Mouse (Mus musculus) kidney, postnatal 10 days (tissue): ENCODE measurements around the gene Rnf31.

Experiments
- DNase-seq: peaks from one replicate; pipeline ENCODE4 v3.0.0; 2021; ENCODE audit warnings: mixed read lengths

Gene Rnf31

DNA sequence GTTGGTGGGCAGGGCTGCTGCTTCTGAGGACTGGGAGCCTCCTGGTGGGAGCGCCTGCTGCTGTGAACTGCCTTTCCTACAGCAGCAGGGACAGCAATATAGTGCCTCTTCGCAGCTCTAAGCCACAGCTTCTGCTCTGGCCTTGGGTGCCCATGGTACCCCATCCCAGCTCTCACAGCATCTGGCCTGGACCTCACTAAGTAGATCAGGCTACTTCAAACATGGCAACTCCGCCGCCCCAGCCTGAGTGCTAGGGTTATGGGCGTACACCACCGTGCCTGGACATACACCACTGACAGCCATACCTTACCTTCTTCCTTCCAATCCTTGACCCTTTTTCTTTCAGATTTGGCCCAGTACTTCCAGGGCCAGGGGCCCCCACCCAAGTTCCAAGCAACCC lies 16.8 kb downstream of the Rnf31 start:
- no peak for DNase-seq

DNA sequence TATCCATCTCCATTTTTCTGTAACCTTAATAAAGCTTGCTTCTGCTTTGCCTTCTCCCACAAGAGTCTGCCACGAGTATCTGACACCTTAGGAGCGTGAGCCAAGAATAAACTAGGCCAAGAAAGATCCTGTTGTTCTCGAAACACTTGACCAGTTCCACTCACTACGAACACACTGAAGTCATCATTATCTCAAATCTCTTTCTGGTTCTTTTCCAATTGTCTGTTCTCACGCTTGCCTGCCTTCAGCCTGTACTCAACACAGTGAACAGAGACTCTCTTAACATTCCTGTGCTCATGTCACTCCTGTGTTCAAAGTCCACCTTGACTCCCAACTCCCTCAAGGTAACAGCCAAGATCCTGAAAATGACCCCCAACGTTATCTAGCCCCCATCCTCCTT lies 21.8 kb downstream of the Rnf31 start:
- DNase-seq = no peak

DNA sequence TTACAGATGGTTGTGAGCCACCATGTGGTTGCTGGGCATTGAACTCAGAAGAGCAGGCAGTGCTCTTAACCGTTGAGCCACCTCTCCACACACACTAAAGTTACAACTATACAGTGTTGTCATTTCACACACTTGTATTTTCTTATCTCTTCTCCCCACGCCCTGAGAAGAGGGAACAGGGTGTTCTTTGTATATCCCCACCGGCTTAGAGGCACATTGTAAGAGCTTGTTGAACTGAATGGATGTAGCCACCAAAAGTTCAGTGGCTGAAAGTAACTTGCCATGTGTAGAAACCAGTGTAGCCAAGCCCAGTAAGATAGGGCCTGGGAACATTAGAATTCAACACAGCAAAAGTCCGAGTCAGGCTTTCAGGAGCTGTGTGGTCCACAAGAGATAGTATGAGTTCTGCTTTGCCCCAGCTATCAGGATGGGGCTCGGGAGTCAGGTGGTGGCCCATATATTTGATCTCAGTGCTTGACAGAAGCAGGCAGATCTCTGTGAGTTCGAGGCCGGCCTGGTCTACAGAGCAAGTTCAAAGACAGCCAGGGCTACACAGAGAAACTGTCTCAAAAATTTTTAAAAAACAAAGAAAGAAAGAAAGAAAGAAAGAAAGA lies 23.2 kb downstream of the Rnf31 start:
- no peak for DNase-seq

DNA sequence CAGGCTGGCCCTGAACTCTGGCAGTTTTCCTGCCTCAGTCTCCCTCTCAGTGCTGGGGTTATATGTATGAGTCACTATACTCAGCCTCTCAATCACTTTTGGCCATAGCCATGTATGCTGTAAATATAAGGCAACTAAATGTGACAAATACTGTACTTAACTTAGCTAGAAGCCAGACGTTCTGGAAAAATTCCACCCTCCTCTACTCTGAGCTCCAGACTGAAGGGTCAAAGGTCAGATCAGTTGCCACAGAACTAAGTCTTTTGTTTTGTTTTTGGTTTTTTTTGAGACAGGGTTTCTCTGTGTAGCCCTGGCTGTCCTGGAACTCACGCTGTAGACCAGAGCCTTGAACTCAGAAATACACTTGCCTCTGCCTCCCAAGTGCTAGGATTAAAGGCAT lies 24.4 kb downstream of the Rnf31 start:
- DNase-seq = no peak

DNA sequence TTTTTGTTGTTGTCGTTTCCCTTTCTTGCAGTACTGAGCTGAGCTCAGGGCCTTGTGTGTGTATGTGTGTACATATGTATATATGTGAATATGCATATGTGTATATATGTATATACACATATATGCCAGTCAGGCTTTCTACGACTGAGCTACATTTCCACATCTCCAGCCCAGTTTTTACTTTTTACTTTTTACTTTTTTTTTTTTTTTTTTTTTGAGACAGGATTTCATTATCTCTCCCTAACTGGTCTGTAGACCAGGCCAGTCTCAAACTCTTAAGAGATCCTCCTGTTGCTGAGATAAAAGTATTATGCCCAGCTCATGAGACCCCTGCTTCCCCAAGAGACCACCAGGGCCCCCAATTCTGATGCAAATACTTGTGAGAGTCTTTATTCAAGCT lies 25.3 kb downstream of the Rnf31 start:
- DNase-seq = no peak

DNA sequence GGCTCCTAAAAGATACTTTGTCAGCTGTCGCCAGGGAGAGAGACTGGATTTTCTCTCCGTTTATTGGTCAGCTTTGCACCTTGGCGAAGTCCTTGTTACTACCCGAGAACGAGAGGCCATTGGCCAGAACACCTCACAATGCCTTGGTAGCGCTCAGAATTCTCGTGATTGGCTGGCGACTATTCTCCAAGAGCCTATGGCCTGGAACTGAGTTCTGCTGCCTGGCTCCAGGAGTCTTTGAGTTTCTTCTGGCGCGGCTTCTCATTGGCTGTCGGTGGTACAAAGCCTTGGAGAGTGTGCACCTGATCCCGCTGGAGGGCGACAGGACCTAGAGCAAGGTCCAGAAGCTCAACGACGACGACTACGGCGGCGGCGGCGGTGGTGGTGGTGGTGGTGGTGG lies 26.3 kb downstream of the Rnf31 start, which contains the start of gene Rec8:
Rec8 (plus strand) TSS at position 216 of the 400 bp plus-strand sequence.
- peak; percentile 42 for DNase-seq

DNA sequence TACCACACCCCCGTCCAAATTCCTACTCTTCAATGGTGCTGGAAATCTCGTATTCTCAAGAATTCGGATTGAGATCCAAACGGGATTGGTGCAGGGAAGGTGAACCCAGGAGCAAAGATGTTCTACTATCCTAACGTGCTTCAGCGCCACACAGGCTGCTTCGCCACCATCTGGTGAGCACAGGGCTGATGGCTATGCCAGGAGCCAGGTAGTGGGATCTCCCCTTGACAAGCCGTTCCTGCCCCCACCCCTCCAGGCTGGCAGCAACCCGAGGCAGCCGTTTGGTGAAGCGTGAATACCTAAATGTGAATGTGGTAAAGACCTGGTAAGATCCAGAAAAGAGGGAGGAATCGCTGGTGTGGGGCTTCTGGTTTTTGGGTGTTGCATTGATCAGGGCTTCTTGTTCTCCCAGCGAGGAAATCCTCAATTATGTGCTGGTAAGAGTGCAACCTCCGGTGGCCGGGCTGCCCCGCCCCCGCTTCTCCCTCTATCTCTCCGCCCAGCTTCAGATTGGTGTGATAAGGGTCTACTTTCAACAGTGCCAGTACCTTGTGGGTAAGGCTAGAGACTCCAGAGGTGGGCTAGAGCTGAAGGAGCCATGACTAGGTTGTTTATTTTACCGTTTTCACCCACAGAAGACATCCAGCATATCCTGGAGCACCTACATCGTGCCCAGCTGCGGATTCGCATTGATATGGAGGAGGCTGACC lies 27.1 kb downstream of the Rnf31 start:
- DNase-seq = no peak

DNA sequence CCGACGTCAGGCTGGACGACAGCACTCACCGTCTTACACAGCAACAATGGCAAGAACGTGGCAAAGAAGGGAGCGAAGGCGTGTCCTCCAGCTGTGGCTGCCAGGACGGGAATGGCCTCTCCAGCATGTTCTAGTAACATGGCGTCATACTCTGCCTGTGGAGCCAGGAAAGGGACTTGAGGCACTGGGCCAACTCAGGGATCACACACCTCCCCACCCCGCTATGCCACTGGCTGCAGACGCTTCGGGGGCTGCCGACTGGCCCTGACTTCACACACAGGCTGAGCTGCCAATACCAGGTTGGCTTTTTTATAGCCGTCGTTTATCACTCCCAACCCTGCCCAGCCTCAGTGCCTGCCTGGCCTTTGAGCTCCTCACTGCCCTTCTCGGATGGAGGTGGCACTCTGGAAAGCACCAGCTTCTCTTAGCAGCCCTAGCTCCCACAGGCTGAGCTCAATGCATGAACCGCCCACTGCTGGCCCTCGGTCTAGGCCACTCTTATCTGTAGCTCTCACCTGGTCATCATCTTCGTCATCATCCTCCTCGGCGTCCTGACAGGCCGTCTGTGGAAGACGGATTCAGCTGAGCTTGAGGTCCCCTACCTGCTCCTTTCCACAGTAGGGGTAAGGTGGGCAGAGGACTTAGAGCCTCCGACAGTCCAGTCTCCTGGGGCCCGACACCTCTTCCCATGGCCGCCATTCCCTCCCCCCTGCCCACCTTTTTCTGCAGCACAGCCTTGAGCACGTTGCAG lies 36.7 kb downstream of the Rnf31 start:
- no peak for DNase-seq

DNA sequence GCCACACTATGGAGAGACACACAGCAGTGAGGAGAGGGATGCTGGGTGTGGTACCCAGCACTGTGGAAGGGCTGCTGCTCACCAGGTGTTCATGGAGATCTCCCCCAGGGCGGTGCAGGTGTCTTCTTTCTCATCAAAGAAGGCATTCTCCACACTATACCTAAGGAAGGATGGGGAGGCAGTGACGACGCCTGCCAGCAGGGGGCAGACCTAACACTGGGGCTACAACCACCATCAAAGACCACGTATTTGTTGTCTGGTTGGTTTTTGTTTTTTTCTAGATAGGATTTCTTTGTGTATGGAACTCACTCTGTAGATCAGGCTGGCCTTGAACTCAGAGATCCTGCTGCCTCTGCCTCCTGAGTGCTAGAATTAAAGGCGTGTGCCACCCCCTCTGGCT lies 37.8 kb downstream of the Rnf31 start:
- peak; percentile 77 for DNase-seq

DNA sequence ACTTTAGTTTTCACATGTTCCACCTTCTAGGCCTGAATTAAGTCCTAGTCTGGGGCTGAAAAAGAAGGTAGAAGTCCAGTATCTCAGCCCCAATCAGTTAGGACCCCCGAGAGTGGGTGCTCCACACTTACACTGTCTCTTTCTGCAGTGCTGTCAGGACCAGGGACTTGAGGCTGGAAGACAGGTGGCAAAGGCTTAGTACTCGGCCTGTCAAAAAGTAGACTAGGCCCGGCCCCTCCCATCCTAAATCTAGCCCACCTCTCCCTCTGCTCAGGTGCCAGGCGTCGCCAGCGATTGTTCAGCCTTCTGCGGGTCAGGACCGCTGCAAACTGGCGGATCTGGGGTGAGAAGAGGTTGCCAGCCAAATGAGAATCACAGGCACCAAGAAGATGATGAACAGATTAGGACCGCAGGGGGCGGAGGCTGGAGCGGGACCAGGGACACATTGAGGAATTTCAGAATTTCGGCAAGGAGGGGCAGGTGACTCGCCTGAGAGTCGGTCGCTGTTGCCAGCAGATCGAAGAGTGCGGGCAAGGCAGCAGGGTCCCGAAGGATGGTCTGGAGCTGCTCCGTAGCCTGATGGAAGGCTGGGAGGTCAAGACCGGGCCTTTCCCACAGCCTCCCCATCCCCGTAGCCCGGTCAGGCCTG lies 43.5 kb downstream of the Rnf31 start:
- peak; percentile 48 for DNase-seq

DNA sequence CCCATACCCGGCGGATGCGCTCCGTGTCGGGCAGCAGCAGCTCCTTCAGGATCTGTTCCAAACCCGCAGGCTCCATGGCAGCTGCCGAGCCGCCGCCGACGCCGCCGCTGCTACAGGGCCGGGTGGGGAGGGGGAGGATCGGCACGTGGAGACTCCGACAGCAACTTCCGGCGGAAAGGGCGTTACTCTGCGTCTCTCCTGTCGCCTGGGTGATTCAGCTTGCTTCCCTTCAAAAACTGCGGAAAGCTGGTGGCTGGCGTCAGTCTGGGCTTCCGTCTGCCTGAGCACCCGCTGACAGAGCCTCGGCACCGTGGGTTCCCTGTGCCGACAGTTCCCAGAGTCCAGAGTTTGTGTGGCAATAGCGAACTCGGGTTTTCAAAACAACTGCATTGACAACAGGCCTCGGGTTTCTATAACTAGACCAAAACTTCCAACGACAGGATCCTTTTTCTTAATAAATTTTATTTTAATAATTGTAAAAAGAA lies 44.1 kb downstream of the Rnf31 start, which contains the start of gene Ipo4:
Ipo4 (minus strand) TSS at position 435 of the 485 bp plus-strand sequence.
- peak; percentile 94 for DNase-seq

DNA sequence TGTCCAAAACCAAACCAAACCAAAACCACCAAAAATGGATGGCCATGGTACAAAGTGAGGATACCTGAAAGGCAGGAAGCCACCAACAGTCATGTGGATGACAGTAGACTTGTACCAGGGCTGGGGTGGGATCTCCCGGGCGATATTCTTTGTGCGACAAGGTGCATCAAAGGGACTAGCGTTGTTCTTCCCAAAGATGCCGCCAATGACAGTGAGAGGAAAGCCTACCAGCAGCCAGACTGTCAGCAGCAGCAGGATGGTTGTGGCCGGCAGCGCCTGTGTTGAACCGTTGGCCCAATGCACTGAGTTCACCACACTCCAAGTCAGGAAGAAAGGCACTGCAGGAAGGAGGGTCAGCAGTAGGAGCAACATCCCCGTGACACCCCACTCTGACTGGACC lies 46.3 kb downstream of the Rnf31 start, which contains the start of gene Gm49378:
Gm49378 (minus strand) TSS at position 101 of the 400 bp plus-strand sequence.
- DNase-seq = no peak

DNA sequence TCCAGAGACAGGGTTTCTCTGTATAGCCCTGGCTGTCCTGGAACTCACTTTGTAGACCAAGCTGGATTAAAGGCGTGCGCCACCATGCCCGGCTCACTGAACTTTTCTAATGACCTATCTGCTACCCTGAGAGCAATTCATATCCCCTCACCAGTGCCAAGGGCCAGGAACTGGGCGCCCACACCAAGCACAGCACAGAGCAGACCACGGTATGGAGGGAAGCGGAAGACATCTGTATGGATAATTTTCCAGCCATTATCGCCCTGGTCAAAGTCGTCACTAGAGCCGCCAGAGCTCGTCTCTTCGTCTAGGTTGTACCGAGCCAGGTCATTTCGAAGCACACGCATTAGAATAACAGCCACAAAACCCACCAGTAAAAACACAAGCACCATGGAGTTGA lies 49.3 kb downstream of the Rnf31 start:
- DNase-seq = no peak

DNA sequence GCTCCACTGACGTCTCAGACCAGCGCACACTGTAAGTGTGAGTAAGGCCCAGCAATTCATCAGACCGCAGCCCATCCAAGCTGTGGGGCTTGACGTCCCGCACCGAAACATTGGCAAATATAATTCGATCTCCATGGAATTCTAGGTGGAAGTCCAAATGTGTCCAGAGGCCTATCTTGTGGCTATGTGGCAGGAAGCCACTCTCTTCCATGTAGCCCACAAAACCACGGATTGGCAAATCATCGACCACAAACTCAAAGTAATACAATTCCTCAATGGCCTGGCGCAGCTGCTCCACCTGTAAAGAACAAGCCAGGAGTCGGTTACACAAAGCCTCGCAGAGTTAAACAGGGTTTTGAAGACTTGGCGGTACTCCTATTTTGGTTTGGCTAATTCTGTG lies 49.8 kb downstream of the Rnf31 start:
- DNase-seq = no peak

DNA sequence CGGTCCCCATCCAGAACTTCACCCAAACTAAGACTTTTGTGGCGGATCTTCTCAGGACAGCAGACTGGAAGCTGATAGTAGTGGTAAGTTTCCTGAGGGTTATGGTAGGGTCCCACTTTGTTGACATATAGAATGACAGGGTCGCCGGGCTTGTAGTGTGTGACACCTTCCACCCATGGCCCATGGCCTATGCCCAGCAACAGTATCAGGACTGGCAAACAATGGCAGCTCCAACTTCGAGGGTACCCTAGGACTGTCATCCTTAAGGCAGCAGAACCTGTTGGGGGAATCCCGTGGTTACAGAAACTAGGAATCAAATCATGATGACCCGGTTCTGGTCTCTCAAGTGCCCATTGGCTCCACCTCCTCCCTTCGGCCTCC lies 51.2 kb downstream of the Rnf31 start:
- no peak for DNase-seq

DNA sequence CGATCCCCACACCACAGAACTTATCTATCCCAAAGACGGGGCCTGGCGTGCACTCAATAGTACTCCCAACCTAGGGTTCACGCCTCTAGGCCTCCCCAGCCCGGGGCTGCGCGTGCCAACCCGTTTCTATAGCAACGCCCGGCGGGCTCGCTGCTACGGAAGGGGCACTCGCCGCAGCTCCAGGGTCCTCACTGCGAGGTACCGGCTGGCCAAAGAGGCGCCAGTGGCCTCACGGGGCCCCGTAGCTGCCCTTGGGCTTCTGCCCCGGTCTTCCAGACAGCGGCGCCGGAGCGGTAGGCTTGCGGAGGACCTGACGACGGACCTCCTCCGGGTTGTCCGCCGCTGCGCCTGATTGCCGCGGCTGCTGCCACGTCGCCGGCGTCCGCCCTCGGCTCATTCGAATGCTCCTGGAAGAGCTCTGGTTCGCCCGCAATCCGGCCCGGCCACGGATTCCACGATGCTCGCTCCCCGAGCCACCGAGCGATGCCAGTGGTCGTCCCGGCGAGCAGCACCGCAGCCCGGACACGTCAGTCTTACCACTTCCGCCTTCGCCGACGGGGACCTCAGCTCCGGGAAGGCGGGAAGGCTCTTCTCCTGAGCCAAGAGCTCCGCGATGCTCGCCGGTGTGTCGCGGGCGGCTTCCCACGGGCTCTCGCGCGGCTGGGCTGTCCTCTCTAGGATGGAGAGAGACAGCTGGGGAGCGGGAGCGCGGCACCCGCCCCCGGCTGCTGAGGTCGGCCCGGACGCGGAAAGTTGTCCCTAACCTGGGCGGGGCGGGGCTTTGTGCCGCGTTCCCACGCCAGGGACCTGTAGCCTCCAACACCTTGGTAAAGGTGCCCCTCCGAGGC lies 51.8 kb downstream of the Rnf31 start, which contains the start of gene Tm9sf1:
Tm9sf1 (minus strand) TSS at position 747 of the 848 bp plus-strand sequence.
- DNase-seq = peak; percentile 90

DNA sequence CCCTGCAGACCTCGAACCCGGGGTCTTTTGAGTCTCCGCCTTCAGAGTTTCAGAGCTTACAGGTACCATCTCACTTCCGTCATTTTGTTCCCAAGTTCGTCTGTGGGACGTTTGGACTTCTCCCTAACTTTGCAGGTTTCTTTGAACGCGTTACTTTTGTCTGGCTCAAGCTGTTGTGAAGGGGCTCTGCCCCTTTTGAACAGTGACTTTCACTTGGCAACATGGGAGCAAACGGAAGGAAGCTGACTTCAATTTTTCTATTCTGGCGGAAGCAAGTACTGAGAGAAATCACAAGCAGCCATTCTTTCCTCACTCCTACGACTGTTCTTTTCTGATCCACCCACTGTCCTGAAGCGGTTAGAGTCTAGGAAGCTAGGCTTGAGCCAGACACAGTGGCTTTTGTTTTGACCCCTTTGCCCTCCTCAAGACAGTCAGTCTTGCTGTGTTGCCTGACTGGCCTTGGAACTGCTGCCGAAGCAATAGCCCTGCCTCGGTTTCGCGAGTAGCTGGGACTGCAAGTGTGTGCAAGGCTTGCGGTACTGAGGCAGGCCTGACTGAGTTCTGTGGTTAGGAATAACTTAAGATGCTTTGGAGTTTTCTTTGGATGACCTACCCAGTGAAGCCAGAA lies 52.9 kb downstream of the Rnf31 start:
- DNase-seq = peak; percentile 34

DNA sequence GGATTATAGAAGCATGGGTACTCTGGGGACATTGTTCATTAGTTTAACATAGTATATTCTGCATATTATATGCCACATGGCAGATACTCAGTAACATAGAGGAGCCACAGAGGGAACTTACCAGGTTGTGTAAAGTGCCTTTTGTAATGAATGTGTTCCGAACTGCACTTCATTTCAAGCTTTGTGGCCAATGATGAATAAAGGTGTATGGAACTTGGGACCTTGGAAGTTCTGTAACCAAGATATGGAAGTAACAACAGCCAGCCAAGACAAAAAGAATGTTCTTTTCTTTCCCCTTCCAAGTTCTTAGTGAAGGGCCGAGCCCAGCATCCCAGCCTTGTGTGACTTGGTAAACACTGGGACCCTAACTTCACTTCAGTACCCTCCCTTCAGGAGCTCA lies 58.4 kb downstream of the Rnf31 start, which contains the start of gene Tssk4:
Tssk4 (plus strand) TSS at position 301 of the 400 bp plus-strand sequence.
- DNase-seq = no peak

DNA sequence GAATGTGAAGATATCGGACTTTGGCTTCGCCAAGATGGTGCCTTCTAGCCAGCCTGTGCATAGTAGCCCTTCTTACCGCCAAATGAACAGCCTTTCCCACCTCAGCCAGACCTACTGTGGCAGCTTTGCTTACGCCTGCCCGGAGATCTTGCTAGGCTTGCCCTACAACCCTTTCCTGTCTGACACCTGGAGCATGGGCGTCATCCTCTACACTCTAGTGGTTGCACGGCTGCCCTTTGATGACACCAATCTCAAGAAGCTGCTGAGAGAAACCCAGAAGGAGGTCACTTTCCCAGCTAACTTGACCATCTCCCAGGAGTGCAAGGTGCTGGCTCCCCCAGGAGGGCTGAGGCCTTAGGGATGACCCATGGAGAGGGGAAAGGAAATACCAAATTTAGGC lies 60.0 kb downstream of the Rnf31 start:
- no peak for DNase-seq
